Mouse (Mus musculus): Measurements from ENCODE around the gene Ppp1ca. TPM values are rescaled to one million over a fixed set of nuclear protein-coding genes. Genes with fewer than 3 reads are reported as not detected.

Gene Ppp1ca
- polyA plus RNA-seq, 1 experiment: 819 TPM

GRCm38 (mm10) chr19:4149283-4149682 lies 42.6 kb upstream of the Ppp1ca start:
- Histone ChIP-seq H3K79me3 (ENCODE audit: low read depth) (peaks cover 15% of the 10 kb centered on the region), H3K27me3 (ENCODE audit: control insufficient read depth, insufficient read depth, insufficient read length) (no peaks in the 10 kb centered on the region), H3K36me3 (ENCODE audit: control insufficient read depth, insufficient read depth) (peaks cover 27% of the 10 kb centered on the region), H3K4me3 (ENCODE audit: insufficient read depth, poor library complexity, severe bottlenecking) (peak overlapping the region; percentile 74), H3K79me2 (ENCODE audit: control insufficient read depth, insufficient read depth) (peaks cover 28% of the 10 kb centered on the region), H3ac (ENCODE audit: control insufficient read depth, insufficient read length, low read depth) (peak overlapping the region; percentile 97)
- TF ChIP-seq MAX (IDR thresholded peaks at IDR 0.05): no peak
- TF ChIP-seq CTCF (IDR thresholded peaks at IDR 0.05; ENCODE audit: control insufficient read depth, insufficient read depth, insufficient read length): no peak
- no peak for TF ChIP-seq MYOD1 (IDR thresholded peaks at IDR 0.05; ENCODE audit: control insufficient read depth, insufficient read length, low read depth)
- TF ChIP-seq USF1 (IDR thresholded peaks at IDR 0.05; ENCODE audit: low read depth): no peak
- TF ChIP-seq CEBPB (IDR thresholded peaks at IDR 0.05; ENCODE audit: low read depth): no peak
- TF ChIP-seq FOSL1 (IDR thresholded peaks at IDR 0.05; ENCODE audit: insufficient read depth, low read length, poor library complexity, severe bottlenecking): no peak
- TF ChIP-seq MYOG (IDR thresholded peaks at IDR 0.05; ENCODE audit: control insufficient read depth, extremely low read depth, insufficient read length): no peak

- Histone ChIP-seq H3K79me2 (ENCODE audit: control insufficient read depth, insufficient read depth) (peaks cover 28% of the 10 kb centered on the region), H3K36me3 (ENCODE audit: control insufficient read depth, insufficient read depth) (peaks cover 27% of the 10 kb centered on the region), H3ac (ENCODE audit: control insufficient read depth, insufficient read length, low read depth) (no peak overlapping the region), H3K27me3 (ENCODE audit: control insufficient read depth, insufficient read depth, insufficient read length) (no peaks in the 10 kb centered on the region), H3K79me3 (ENCODE audit: low read depth) (peaks cover 15% of the 10 kb centered on the region), H3K4me3 (ENCODE audit: insufficient read depth, poor library complexity, severe bottlenecking) (peak overlapping the region; percentile 74)
- TF ChIP-seq USF1 (IDR thresholded peaks at IDR 0.05; ENCODE audit: low read depth) (no peak), FOSL1 (IDR thresholded peaks at IDR 0.05; ENCODE audit: insufficient read depth, low read length, poor library complexity, severe bottlenecking) (no peak), CTCF (IDR thresholded peaks at IDR 0.05; ENCODE audit: control insufficient read depth, insufficient read depth, insufficient read length) (no peak), MYOG (IDR thresholded peaks at IDR 0.05; ENCODE audit: control insufficient read depth, extremely low read depth, insufficient read length) (no peak), MYOD1 (IDR thresholded peaks at IDR 0.05; ENCODE audit: control insufficient read depth, insufficient read length, low read depth) (no peak), MAX (IDR thresholded peaks at IDR 0.05) (no peak), CEBPB (IDR thresholded peaks at IDR 0.05; ENCODE audit: low read depth) (no peak)
Observed at GRCm38 (mm10) chr19:4149764-4150461, 42.0 kb upstream of the Ppp1ca start.

- Histone ChIP-seq H3K4me3 (ENCODE audit: insufficient read depth, poor library complexity, severe bottlenecking) (no peak overlapping the region), H3K79me3 (ENCODE audit: low read depth) (peaks cover 15% of the 10 kb centered on the region), H3K79me2 (ENCODE audit: control insufficient read depth, insufficient read depth) (peaks cover 28% of the 10 kb centered on the region), H3K36me3 (ENCODE audit: control insufficient read depth, insufficient read depth) (peaks cover 32% of the 10 kb centered on the region), H3K27me3 (ENCODE audit: control insufficient read depth, insufficient read depth, insufficient read length) (no peaks in the 10 kb centered on the region), H3ac (ENCODE audit: control insufficient read depth, insufficient read length, low read depth) (no peak overlapping the region)
- TF ChIP-seq MAX (IDR thresholded peaks at IDR 0.05) (no peak), CEBPB (IDR thresholded peaks at IDR 0.05; ENCODE audit: low read depth) (no peak), FOSL1 (IDR thresholded peaks at IDR 0.05; ENCODE audit: insufficient read depth, low read length, poor library complexity, severe bottlenecking) (no peak), USF1 (IDR thresholded peaks at IDR 0.05; ENCODE audit: low read depth) (no peak), MYOG (IDR thresholded peaks at IDR 0.05; ENCODE audit: control insufficient read depth, extremely low read depth, insufficient read length) (no peak), MYOD1 (IDR thresholded peaks at IDR 0.05; ENCODE audit: control insufficient read depth, insufficient read length, low read depth) (no peak), CTCF (IDR thresholded peaks at IDR 0.05; ENCODE audit: control insufficient read depth, insufficient read depth, insufficient read length) (no peak)
Observed at GRCm38 (mm10) chr19:4150567-4151487, 41.0 kb upstream of the Ppp1ca start.

- Histone ChIP-seq H3ac (ENCODE audit: control insufficient read depth, insufficient read length, low read depth) (no peak overlapping the region), H3K79me3 (ENCODE audit: low read depth) (peaks cover 15% of the 10 kb centered on the region), H3K36me3 (ENCODE audit: control insufficient read depth, insufficient read depth) (peaks cover 32% of the 10 kb centered on the region), H3K27me3 (ENCODE audit: control insufficient read depth, insufficient read depth, insufficient read length) (no peaks in the 10 kb centered on the region), H3K79me2 (ENCODE audit: control insufficient read depth, insufficient read depth) (peaks cover 28% of the 10 kb centered on the region), H3K4me3 (ENCODE audit: insufficient read depth, poor library complexity, severe bottlenecking) (no peak overlapping the region)
- TF ChIP-seq FOSL1 (IDR thresholded peaks at IDR 0.05; ENCODE audit: insufficient read depth, low read length, poor library complexity, severe bottlenecking) (no peak), USF1 (IDR thresholded peaks at IDR 0.05; ENCODE audit: low read depth) (no peak), MAX (IDR thresholded peaks at IDR 0.05) (no peak), CTCF (IDR thresholded peaks at IDR 0.05; ENCODE audit: control insufficient read depth, insufficient read depth, insufficient read length) (no peak), MYOG (IDR thresholded peaks at IDR 0.05; ENCODE audit: control insufficient read depth, extremely low read depth, insufficient read length) (no peak), MYOD1 (IDR thresholded peaks at IDR 0.05; ENCODE audit: control insufficient read depth, insufficient read length, low read depth) (no peak), CEBPB (IDR thresholded peaks at IDR 0.05; ENCODE audit: low read depth) (no peak)
Observed at GRCm38 (mm10) chr19:4151488-4151860, 40.4 kb upstream of the Ppp1ca start.

- H3ac ChIP-seq (ENCODE audit: control insufficient read depth, insufficient read length, low read depth): no peak overlapping the region
- no peak overlapping the region for H3K4me3 ChIP-seq (ENCODE audit: insufficient read depth, poor library complexity, severe bottlenecking)
- H3K27me3 ChIP-seq (ENCODE audit: control insufficient read depth, insufficient read depth, insufficient read length): no peaks in the 10 kb centered on the region
- TF ChIP-seq MAX (IDR thresholded peaks at IDR 0.05) (no peak), CEBPB (IDR thresholded peaks at IDR 0.05; ENCODE audit: low read depth) (no peak), FOSL1 (IDR thresholded peaks at IDR 0.05; ENCODE audit: insufficient read depth, low read length, poor library complexity, severe bottlenecking) (no peak), MYOD1 (IDR thresholded peaks at IDR 0.05; ENCODE audit: control insufficient read depth, insufficient read length, low read depth) (no peak), CTCF (IDR thresholded peaks at IDR 0.05; ENCODE audit: control insufficient read depth, insufficient read depth, insufficient read length) (no peak), USF1 (IDR thresholded peaks at IDR 0.05; ENCODE audit: low read depth) (no peak), MYOG (IDR thresholded peaks at IDR 0.05; ENCODE audit: control insufficient read depth, extremely low read depth, insufficient read length) (no peak)
- H3K79me2 ChIP-seq (ENCODE audit: control insufficient read depth, insufficient read depth): peaks cover 28% of the 10 kb centered on the region
- peaks cover 32% of the 10 kb centered on the region for H3K36me3 ChIP-seq (ENCODE audit: control insufficient read depth, insufficient read depth)
- H3K79me3 ChIP-seq (ENCODE audit: low read depth): peaks cover 15% of the 10 kb centered on the region
Observed at GRCm38 (mm10) chr19:4151898-4152297, 40.0 kb upstream of the Ppp1ca start.
